Mouse (Mus musculus) kidney, adult 2 months (tissue): ENCODE results near the gene Eef1akmt1. TPM values are rescaled to one million over a fixed set of nuclear protein-coding genes. Genes with fewer than 3 reads are reported as not detected.

Experiments used
- DNase-seq: peaks from one replicate; pipeline ENCODE4 v3.0.0; 2021
- H3K27ac ChIP-seq: fragments of 200-500 bp; 2 replicates; pipeline ENCODE4 v1.5.1; 2012; ENCODE audit warnings: low read depth, low read length, control low read depth, inconsistent platforms; ENCODE audit not compliant: insufficient read depth
- H3K27me3 ChIP-seq: fragments of 200-500 bp; replicated peaks from 2 replicates; pipeline ENCODE4 v1.6.1; 2012; ENCODE audit warnings: mild to moderate bottlenecking, moderate library complexity, low read length, inconsistent platforms; ENCODE audit not compliant: control insufficient read depth, insufficient read depth
- H3K36me3 ChIP-seq: fragments of 200-500 bp; 2 replicates; pipeline ENCODE4 v1.6.1; 2012; ENCODE audit warnings: mild to moderate bottlenecking, moderate library complexity, low read length, inconsistent platforms; ENCODE audit not compliant: control insufficient read depth, insufficient read depth
- H3K4me1 ChIP-seq: fragments of 200-500 bp; 2 replicates; pipeline ENCODE4 v1.6.1; 2011; ENCODE audit warnings: low read length; ENCODE audit not compliant: control insufficient read depth, insufficient read depth
- H3K4me3 ChIP-seq: fragments of 200-500 bp; 2 replicates; pipeline ENCODE4 v1.5.1; 2011; ENCODE audit warnings: mild to moderate bottlenecking, low read depth, low read length, control low read depth; ENCODE audit not compliant: insufficient read depth
- CTCF ChIP-seq: fragments of 200-500 bp; conservative IDR thresholded peaks from 2 replicates; pipeline ENCODE4 v1.5.1; 2011; ENCODE audit warnings: low read depth, mild to moderate bottlenecking, control low read depth, low read length, moderate library complexity, mixed read lengths; ENCODE audit not compliant: insufficient read depth, insufficient read length
- POLR2A ChIP-seq: fragments of 200-500 bp; IDR thresholded peaks from one replicate; pipeline ENCODE4 v1.6.1; 2011; ENCODE audit warnings: low read depth, low read length, control low read depth
- WGBS: fragments of 180-500 bp; shearing (Covaris S2); methylation state at CpG from one replicate; pipeline ENCODE4 v1.1.7; 2018; 5-methylcytosine and 5-hydroxymethylcytosine counted together
- polyA plus RNA-seq: library from polyadenylated mRNA; depleted of rRNA; stranded (reverse); fragments of >200 nt; gene quantifications from 2 replicates; pipeline ENCODE4 v1.2.3, GENCODE M21; 2012; rRNA removed

The Eef1akmt1 gene
- 21.7 and 24.4 TPM in 2 replicates for polyA plus RNA-seq

- H3K27me3 ChIP-seq, result no peaks in the 10 kb centered on the region
- 6% methylated on average over 35 of the region's 35 CpGs for WGBS
- H3K4me1 ChIP-seq, result peaks cover 10% of the 10 kb centered on the region
- peak within 1 kb of the TSS; percentile 77; the same call in 1 of the 2 replicates for H3K27ac ChIP-seq
- TF ChIP-seq CTCF, result no peak
- TF ChIP-seq POLR2A, result peak; percentile 63
- peak within 1 kb of the TSS; percentile 96 for H3K4me3 ChIP-seq
- no peaks in the 10 kb centered on the region for H3K36me3 ChIP-seq
- DNase-seq, result peak; percentile 97
These were observed at the start of gene Eef1akmt1 for GRCm38 (mm10) chr14:57571155-57572133. Eef1akmt1 (minus strand) TSS chr14:57571612.

GRCm38 (mm10) chr14:57620598-57621236, 49.3 kb upstream of the Eef1akmt1 start:
- DNase-seq, result peak; percentile 56
- WGBS, result 49% methylated on average over 4 of the region's 4 CpGs
- TF ChIP-seq POLR2A (no peak), CTCF (no peak)
- Histone ChIP-seq H3K4me3 (no peak overlapping the region), H3K27me3 (no peaks in the 10 kb centered on the region), H3K27ac (no peak overlapping the region), H3K4me1 (no peaks in the 10 kb centered on the region), H3K36me3 (peaks cover under 1% of the 10 kb centered on the region; the same call in 1 of the 2 replicates)

GRCm38 (mm10) chr14:57619487-57619886, 48.1 kb upstream of the Eef1akmt1 start:
- WGBS, result 43% methylated on average over 2 of the region's 2 CpGs
- Histone ChIP-seq H3K27ac (no peak overlapping the region), H3K27me3 (no peaks in the 10 kb centered on the region), H3K4me1 (no peaks in the 10 kb centered on the region; the same call in 1 of the 2 replicates), H3K36me3 (no peaks in the 10 kb centered on the region), H3K4me3 (no peak overlapping the region)
- peak; percentile 22; the same call in 1 of the 2 replicates for TF ChIP-seq CTCF
- no peak for TF ChIP-seq POLR2A
- DNase-seq, result peak; percentile 59

GRCm38 (mm10) chr14:57617675-57618074, 46.3 kb upstream of the Eef1akmt1 start:
- Histone ChIP-seq H3K36me3 (no peaks in the 10 kb centered on the region), H3K27ac (no peak overlapping the region), H3K4me3 (no peak overlapping the region), H3K4me1 (no peaks in the 10 kb centered on the region; the same call in 1 of the 2 replicates), H3K27me3 (no peaks in the 10 kb centered on the region)
- no peak for DNase-seq
- no peak for TF ChIP-seq CTCF
- TF ChIP-seq POLR2A, result no peak
- 96% methylated on average over 1 of the region's 1 CpGs for WGBS

GRCm38 (mm10) chr14:57616339-57616965, 45.0 kb upstream of the Eef1akmt1 start:
- Histone ChIP-seq H3K27me3 (no peaks in the 10 kb centered on the region), H3K27ac (no peak overlapping the region), H3K4me1 (no peaks in the 10 kb centered on the region; the same call in 1 of the 2 replicates), H3K36me3 (no peaks in the 10 kb centered on the region), H3K4me3 (no peak overlapping the region)
- no peak for TF ChIP-seq CTCF
- no peak for TF ChIP-seq POLR2A
- no peak for DNase-seq
- WGBS, result 69% methylated on average over 6 of the region's 6 CpGs

- TF ChIP-seq POLR2A (no peak), CTCF (no peak)
- Histone ChIP-seq H3K27me3 (no peaks in the 10 kb centered on the region), H3K4me3 (no peak overlapping the region), H3K36me3 (no peaks in the 10 kb centered on the region), H3K4me1 (no peaks in the 10 kb centered on the region; the same call in 1 of the 2 replicates), H3K27ac (no peak overlapping the region)
- WGBS, result 93% methylated on average over 6 of the region's 6 CpGs
- no peak for DNase-seq
These were observed 44.4 kb upstream of the Eef1akmt1 start for GRCm38 (mm10) chr14:57615828-57616227.
